Mouse (Mus musculus): Measurements from ENCODE around the gene Notch3.
"Not testable (repeated sequence)": the region's sequence is repeated elsewhere in the genome, so short reads cannot be mapped to it uniquely, and the experiment has no call there.

Gene Notch3

DNA sequence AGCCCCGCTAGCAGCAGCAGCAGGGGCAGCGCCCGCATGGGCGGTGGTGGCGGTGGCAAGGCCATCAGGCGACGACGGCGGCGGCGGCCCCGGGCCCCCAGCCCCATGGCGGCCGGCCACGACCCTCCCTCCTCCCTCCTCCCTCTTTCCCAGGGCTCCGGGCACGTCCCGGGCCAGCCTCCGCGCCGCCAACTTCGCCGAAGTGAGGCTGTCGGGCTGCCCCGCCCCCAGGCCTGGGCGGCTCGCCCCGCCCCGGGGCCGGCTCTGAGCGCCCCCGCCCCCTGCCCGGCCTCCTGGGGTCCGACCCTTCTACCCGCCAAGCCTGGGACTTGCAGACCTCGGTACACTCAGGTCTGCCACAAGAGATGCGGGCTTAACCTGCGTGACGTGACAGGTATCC is at the start of gene Notch3:
Gene Notch3 (minus strand): TSS at position 166 of the 400 bp plus-strand sequence.
- peak; percentile 64 for DNase-seq

DNA sequence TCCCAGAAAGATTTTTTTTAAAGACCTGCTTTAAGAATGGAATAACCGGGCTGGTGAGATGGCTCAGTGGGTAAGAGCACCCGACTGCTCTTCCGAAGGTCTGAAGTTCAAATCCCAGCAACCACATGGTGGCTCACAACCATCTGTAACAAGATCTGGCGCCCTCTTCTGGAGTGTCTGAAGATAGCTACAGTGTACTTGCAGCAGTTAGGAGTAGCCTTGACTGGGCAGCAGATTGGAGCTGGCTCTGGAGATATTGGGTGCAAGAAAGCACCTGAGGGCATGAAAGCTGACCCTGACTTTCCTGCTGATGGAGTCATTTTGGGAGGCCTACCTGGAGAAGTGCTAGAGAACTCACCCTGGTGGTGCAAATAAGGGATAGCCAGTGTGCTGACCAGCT is 48.9 kb upstream of the Notch3 start:
- DNase-seq = not testable (repeated sequence)

DNA sequence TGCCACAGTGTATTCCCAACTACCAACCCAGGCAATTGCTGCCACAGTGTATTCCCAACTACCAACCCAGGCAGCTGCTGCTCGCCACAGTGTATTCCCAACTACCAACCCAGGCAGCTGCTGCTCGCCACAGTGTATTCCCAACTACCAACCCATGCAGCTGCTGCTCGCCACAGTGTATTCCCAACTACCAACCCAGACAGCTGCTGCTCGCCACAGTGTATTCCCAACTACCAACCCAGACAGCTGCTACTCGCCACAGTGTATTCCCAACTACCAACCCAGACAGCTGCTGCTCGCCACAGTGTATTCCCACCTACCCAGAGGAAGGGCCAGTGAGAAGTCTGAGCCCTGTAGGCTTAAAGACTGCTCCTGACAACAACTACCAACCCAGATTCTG is 44.9 kb upstream of the Notch3 start:
- not testable (repeated sequence) for DNase-seq

DNA sequence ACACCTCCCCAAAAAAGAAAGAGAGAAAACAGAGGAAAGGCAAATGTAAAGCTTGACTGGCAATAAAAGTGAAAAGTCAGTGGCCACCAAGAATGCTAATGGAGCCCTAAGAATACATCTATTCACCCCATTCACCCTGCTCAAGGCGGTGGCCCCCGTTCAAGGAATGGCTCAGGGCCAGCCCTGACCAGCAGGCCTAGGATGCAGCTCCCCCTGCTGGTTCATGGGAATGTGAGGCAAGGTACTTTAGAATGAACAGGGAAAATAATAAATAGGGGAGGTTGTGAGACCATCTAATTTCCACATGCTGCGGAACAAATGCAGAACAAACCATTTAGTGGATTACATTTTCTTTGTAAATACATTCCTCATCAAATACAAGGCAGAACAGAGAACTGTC is 43.1 kb upstream of the Notch3 start:
- DNase-seq = peak; percentile 76

DNA sequence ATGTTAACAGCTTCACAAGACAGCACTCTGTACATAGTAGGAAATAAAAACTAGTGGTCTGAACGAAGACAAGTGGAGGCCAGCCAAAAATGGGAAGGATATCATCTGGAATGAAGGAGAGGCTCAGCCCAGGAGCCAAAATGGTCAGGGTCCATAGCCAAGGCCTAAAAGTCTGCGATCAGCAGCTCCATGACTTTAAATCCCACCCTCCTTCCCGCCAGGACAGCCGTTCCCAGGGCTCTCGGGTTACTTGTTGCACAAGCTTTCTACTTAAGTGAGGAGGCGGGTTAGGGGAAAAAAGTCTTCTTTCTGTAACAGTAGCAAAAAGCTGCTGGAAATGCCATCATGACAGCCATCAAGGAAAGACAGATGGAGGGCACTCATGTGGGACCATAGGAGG is 42.5 kb upstream of the Notch3 start:
- DNase-seq = peak; percentile 48

DNA sequence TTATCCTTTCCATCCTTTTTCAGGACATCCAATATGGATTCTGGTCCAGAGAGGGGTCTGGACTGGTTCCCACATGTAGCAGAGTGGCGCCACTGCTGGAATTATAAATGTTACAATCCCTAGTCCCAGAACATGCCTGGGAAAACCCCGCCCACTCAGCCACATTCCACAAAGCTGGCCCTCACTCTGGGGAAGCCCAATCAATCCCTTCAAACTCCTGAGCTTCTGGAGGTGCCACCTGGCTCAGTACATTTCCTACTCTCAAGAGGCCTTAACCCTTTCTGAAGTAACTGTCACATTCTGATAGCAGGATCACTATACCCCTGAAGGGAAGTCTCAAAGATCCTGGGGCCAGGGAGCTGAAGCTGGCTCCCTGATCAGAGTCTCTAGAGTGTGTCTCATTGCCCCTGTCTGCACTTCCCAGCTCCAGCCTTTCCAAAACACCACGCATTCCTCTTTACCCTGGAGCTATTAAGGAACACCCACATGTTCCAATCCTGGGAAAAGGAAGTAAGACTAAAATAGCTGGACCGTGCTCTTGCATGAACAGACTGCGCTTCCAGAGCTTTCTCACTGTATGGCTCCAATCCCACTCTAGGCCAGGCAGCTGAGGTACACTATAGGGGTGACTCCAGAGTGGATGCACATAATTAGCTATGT is 41.1 kb upstream of the Notch3 start:
- peak; percentile 65 for DNase-seq

DNA sequence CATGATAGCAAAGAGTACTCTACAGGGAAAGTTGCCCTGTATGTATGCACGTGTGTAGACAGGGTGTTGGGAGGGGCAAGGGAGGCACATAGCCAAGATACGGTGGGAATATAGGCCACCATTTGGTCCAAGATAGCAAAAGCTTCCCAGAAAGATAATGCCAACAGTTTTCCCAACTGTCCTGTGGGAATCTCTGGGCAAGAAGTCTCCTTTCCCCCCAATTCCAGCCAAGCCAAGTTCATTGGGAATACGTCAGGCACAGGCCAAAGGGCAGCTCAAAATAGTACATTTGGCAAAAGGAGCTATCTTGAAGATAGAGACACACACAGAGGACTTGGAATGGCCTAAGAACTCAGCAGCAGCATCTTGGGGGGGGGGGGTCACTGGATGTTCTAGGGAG is 38.7 kb upstream of the Notch3 start:
- DNase-seq = peak; percentile 16

DNA sequence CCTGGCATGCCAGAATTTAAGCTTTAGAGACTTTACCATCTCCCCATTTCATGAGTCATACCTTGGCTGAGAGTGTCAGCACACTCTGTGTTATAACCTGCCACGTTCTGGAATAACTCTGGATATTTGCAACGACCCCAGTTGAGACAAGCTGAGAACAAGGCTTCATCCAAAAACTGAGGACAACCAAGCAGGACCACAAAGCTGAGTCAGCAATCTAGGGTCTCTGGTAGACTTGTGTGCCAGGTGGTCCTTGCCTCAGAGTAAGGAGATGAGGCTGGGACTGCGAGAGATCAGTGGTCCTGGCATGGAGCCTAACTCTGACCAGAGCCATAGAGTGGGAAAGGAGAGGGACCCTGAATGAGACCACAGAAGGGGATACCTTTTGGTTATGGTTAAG is 36.3 kb upstream of the Notch3 start:
- DNase-seq = no peak

DNA sequence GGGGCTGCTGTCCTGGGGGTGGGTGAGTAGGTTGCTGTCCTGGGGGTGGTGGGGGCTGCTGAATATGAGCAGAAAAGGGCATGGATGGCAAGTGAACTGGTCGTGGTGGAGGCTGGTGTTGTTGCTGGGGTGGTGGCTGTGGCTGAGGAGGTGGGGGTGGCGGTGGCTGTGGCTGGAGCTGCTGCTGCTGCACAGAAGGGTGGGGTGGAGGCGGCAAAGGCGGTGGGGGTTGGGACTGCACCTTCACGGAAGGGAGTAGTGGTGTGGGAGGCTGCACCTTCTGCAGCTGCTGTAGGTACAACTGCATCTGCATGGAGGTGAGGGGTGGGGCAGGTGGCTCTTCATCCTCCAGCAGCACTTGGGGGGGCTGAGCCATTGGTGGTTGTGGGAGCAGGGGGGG is 34.4 kb upstream of the Notch3 start:
- no peak for DNase-seq

DNA sequence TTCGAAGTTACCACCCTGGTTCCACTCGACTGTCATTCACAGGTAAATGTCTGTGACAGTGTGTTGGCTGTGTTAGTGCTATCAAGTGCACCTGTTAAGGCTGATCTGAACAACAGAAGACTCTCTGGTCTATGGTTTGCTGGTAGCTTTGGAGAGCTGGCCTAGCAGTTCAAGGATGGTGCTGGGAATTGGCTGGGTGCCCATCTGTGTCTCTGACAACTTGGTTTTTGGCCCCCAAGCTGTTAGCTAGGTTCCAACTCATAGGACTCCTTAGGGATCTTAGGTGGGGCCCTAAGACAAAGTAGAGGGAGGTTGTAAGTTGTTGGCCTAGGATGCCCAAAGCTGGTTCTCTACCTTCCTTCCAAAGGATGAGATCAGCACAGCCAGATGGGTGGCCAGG is 33.1 kb upstream of the Notch3 start:
- no peak for DNase-seq

DNA sequence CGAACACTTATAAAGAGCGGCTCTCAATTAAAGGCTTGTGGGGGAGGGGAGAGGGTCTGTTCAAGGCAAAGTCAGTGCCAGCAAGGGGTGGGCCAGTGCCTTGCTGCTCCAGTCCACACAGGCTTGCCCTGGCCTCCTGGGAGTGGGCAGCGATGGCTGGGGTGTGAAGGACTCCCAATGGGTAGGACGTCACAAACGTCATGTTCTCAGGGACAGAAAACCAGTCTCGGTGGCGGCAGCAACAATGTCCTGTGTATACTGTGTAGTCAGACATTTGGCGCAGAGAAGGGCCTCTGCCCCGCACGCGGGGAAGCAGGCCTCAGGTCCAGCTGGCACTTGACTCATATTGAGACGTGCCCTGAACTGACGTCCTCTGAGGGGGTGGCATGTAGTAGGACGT is 30.5 kb upstream of the Notch3 start:
- no peak for DNase-seq

DNA sequence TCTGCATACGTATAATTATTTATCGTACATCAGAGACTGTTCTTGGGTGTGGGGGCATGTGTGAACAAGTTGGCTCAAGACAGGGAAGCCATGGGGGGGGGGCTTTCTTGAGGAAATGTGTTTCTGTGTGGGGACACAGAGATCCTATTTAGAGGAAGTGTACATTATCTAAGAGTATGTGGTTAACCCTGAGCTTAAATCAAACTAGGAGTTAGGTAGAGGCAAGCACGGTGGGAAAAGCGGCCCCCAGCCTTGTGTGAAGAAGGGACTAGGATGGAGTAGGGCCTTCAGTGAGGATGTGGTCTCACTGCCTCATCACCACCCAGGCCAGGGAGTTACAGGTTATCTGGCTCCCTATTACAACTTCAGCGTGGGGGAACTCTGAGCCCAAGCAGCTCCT is 29.1 kb upstream of the Notch3 start:
- no peak for DNase-seq

DNA sequence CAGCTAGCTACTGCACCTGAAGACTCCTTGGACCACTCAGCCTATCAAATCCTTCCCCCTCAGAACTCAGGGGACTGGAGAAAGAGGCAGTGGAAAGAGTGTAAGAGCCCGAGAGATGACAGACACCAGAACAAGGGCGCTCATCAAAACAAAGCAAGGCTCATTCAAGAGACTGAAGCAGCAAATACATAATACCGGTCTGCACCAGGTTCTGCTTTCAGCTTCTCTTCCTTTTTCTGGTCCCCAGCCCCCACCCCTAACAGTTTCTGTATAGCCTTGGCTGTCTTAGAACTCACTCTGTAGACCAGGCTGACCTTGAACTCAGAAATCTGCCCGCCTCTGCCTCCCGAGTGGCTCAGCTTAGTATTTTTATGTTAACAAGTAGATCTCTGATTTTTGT is 26.4 kb upstream of the Notch3 start:
- no peak for DNase-seq

DNA sequence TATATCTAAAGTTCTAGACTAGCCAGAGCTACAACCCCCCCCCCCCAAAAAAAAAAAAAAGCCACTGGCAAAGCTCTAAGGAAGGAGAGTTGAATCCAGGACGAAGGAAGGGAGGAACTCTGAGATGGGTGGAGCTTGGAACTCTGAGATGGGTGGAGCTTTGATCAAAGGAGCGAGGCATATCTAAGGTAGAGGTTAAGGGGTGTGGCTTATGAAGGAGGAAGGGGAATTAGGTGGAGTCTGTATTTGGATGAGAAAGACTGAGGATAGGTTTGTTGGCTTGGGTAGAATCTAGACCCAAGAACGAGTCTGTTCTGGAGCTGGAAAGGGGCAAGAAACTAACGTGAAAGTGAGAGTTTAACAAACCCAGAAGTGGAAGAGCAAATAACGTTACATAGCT is 23.2 kb upstream of the Notch3 start:
- DNase-seq = no peak

DNA sequence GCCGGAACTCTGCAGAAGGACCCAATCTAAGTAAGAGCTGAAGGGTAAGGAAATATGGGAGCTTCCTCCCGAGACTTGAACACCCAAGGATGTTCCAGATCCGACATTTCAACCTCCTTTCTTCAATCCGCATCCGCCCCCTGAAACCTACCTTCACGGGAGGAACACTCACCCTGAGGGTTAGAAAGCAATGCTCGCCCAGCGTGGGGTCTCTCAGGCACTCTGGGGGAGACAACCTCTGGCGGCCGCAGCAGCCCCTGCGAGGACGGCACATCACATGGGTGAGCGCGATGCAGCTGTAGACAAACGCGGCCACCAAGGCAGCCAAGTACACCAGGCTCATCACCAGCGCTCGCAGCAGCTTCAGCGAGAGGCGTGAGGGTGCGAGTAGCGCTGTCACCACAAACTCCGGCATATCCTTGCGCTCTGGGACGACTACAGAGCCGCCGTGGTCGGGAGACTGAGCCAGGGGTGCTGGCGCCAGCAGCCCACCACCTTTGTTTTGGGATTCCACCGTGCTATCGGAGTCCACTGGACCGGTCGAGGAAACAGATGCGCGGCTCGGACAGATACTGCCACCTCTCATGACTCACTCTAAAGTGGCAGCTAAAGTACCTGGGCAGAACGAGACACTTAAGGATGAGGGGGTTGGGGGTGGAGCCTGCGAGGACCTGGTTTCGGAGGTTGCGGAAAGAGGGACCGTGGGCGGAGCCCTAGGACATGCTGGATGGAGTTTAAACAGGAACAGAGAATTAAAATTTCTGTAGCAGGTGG is 22.4 kb upstream of the Notch3 start, which contains the start of gene Ephx3:
Gene Ephx3 (minus strand): TSS at position 687 of the 774 bp plus-strand sequence.
- DNase-seq = peak; percentile 37

DNA sequence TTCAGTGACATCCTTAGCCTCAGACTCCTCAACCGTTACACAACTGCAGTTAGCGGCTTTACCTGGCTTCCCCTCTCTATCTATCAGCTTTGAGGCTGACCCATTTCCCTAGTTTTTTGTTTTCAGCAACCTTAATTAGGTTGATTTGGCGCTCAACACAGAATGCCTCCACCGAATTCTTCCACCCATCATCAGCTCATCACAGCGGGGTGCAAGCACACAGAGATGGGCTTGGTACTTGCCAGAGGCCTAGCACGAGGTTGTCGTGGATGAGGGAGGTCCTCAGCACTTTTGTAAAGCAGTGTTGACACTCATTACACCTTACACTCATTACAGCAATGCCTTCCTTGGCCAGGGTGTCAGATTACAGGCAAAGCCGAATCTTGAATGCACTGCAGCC is 16.4 kb upstream of the Notch3 start:
- DNase-seq = no peak

DNA sequence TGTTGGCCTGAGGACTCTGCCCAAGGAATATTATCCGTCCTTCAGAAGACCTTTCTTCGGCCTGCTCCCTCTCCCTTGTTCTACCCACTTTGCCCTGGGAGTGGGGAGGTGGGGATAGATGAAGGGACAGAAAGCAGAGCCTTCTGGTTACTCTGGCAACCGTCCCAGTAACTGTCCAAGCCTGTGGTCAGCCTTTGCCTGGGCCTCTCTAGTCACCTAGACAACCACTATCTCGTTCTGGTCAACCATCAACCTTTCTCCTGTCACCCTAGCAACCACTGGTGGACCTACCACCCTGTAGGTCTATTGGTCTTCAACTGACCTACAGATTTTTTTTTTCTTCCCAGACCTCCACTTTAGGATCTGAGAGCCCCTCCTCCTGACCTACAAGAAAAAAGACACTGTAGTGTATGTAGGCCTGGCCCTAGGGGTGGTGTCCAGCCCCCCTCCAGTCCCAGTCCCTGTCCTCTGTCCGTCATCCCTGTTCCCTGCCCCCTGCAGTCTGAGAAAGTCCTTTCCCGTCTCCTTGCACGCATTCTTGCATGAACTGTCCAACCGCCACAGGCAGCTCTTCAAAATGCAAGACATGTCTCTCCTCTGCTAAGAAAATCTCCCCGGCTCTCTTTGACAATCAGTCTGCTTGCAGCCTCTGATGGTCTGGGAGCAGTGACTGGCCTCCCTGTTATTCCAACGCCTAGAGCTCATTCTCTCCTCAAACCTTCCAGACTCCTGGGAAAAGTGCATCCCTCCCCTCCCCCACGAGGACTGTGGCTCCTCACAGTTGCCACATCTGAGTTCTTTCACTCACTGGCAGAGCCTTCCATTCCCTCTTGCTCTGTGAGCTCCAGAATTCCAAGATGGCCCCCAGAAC is 13.2 kb upstream of the Notch3 start:
- DNase-seq = no peak

DNA sequence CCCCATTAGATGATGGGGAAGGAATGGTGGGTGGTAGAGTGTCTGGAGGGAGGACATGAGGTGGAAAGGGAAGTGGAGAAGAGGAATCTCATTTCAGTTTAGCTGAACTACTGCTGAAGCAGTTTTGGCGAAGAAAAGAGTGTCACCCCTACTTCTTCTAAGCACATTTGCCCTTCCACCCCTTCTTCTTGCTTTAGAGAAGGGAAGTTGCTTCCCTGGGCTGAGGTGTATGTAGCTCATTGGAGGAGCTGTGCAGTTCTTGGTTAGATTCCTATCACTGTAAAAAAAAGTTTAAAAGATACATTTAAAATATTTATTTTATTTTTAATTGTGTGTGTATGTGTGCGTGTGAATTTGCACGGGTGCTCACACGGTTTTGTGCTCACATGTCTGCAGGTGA is 10.3 kb upstream of the Notch3 start:
- DNase-seq = no peak

DNA sequence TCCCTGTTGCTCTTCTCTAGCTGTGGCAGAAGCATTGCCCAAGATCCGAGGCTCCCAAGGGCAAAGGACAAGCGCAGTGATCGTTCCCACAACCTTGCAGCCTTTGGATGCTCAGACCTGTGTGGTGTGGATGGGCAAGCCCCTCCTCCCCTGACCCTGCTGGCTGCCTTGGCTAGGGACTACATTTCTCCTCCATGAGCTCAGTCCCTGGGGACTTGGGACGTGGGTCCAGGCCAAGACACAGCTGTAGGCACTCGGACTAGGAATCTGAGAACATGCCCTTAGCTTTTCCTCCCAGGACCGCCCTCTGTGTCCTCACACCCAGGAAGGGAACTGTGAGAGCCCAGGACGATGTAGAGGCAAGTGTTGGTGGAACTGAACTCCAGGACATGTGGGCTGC is 6.5 kb upstream of the Notch3 start:
- peak; percentile 60 for DNase-seq

DNA sequence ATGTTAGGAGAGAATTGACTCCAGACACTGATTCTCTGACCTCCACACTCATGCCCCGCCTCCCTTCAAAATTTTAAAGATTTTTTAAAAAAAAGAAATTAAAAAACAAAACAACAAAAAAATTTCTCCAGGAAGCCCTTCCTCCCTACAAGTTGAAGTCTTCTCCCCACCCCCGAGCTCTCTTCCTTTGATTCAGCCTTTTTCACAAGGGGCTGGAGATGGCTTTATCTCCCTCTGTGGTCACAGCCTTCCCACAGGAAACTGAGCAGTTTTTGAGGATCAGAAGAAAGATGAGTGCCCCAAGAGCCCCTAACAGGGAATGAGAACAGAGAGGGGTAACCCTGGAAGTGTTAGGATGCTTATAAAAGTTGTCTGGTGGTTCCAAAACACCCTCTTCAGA is 5.8 kb upstream of the Notch3 start:
- no peak for DNase-seq

DNA sequence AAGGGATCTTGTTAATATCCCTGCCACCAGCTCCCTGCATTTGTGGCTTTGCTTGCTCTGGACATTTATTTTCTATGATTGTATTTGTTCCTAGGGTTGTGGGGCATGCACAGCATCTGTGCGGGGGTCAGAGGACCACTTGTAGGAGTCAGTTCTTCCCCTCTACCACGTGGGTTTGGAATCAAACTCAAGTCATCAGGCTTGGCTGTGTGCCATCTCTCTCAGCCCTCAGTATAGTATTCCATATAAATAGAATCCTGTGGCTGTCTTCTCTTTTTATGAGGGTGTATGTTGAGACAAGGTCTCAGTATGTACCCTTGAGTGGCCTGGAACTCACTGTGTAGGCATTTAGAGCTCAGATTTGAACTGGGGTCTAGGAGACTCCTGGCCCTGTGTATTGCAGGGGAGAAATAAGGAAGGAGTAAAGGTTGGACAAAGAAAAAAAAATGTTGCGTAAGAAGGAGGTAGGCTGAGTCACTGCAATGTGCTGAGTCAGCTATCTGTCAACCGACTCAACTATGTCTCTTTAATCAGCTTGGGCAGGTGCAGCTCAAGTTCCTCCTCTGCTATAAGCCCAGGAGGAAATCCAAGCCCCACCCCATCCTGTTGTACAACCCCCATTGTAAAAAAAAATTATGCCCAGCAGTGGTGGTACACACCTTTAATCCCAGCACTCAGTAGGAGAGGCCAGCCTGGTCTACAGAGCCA is 3.0 kb upstream of the Notch3 start:
- DNase-seq = no peak

DNA sequence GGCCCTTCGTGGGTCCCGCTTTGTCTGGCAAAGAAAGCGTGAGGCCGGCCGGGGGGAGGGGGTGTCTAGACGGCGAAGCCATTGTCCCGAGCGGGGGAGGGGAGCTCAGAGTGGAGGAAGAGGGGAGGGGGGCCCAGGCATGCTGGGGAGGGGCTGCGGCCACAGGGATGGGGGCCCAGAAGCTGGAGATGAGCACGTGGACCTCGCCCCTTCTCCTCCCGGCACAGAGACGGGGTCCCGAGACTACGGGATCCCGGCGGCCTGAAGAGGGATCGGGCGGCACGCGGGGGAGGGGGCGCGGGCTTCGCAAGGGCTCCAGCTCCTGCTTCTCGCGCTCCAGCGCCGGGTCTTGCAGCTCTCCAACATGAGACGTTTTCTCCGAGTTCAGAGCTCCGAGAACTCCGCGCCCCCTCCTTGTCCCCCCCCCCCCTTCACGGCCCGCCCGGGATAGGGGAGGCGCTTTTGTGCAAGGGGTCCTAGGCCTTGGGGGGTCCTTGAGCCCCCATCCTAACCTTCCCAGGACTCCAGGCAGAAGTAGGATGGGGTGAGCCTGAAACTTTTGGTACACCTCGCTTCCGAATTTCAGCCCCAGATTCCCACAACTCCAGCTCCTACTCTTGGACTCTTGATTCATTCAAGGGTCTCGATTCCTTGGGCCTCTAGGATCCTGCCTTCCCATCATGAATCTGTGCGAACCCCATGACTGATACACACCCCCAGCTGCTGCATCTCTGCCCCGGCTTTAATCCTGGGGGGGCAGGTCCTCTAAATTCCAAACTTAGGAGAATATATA is 653 bp downstream of the Notch3 start:
- peak; percentile 53 for DNase-seq

Measured in lung, postnatal 14 days (tissue).